Mouse (Mus musculus): ENCODE data around the gene Tmem53. TPM values are rescaled to one million over a fixed set of nuclear protein-coding genes. Genes with fewer than 3 reads are reported as not detected.
"Not testable (repeated sequence)": the region's sequence is repeated elsewhere in the genome, so short reads cannot be mapped to it uniquely, and the experiment has no call there.

The Tmem53 gene
- polyA plus RNA-seq, 1 experiment = 1,059 TPM

- TF ChIP-seq POLR2A (IDR thresholded peaks at IDR 0.05; ENCODE audit: control insufficient read depth, low read depth, low read length) = no peak
- no peak for TF ChIP-seq CTCF (IDR thresholded peaks at IDR 0.05; ENCODE audit: control insufficient read depth, insufficient read depth, insufficient replicate concordance, low read depth, low read length)
- H3K4me1 ChIP-seq (ENCODE audit: control insufficient read depth, insufficient read depth, low read length) = peaks cover 4% of the 10 kb centered on the region
- no peaks in the 10 kb centered on the region for H3K27me3 ChIP-seq (ENCODE audit: control insufficient read depth, insufficient read depth, low read length)
- peak overlapping the region; percentile 94; the same call in 1 of the 2 replicates for H3K4me3 ChIP-seq (ENCODE audit: control insufficient read depth, low read depth, low read length)
- no peaks in the 10 kb centered on the region for H3K36me3 ChIP-seq (ENCODE audit: control insufficient read depth, insufficient read depth, low read length)
- peak overlapping the region; percentile 65 for H3K27ac ChIP-seq (ENCODE audit: control insufficient read depth, insufficient read depth, low read depth, low read length)
These were observed 769 bp upstream of the Tmem53 start for GRCm38 (mm10) chr4:117250982-117251381.

DNA sequence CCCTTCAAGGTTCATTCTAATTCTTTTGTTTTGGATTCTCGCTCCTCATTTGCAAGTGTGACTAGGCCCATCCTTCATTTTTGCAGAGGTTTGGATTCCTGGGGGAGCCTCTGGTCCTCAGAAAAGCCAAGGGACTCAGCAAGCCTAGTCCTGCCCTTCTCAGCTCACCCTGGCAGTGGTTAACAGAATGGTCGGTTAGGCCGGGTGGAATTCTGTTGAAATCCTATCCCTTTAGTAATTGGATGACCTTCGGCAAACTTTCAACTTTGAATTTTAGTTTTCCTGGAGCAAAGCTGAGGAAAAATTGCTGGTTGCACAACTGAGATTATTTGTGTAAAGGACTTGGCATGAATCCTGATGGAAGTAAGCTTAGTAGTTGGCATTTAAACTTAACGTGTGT lies 600 bp downstream of the Tmem53 start:
- peak overlapping the region; percentile 79 for H3K27ac ChIP-seq (ENCODE audit: control insufficient read depth, insufficient read depth, low read depth, low read length)
- TF ChIP-seq POLR2A (IDR thresholded peaks at IDR 0.05; ENCODE audit: control insufficient read depth, low read depth, low read length) (no peak), CTCF (IDR thresholded peaks at IDR 0.05; ENCODE audit: control insufficient read depth, insufficient read depth, insufficient replicate concordance, low read depth, low read length) (no peak)

DNA sequence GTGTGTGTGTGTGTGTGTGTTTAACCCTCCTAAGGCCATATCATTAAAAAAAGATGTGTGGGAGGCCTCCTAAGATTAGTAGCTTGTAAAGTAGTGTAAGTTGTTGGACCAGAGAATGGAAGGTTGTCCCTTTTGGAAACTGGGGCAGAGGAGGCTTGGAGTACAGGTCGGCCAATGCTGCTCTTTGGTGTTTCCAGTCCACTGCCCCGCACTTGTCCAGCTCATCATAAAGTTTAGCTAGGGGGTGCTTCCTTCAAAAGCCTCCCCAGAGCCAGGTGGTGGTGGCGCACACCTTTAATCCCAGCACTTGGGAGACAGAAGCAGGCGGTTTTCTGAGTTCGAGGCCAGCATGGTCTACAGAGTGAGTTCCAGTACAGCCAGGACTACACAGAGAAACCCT lies 1.0 kb downstream of the Tmem53 start:
- H3K36me3 ChIP-seq (ENCODE audit: control insufficient read depth, insufficient read depth, low read length) = no peaks in the 10 kb centered on the region
- H3K4me3 ChIP-seq (ENCODE audit: control insufficient read depth, low read depth, low read length) = peak overlapping the region; percentile 94
- peak overlapping the region; percentile 79; the same call in 1 of the 2 replicates for H3K27ac ChIP-seq (ENCODE audit: control insufficient read depth, insufficient read depth, low read depth, low read length)
- no peak for TF ChIP-seq CTCF (IDR thresholded peaks at IDR 0.05; ENCODE audit: control insufficient read depth, insufficient read depth, insufficient replicate concordance, low read depth, low read length)
- TF ChIP-seq POLR2A (IDR thresholded peaks at IDR 0.05; ENCODE audit: control insufficient read depth, low read depth, low read length) = no peak
- H3K27me3 ChIP-seq (ENCODE audit: control insufficient read depth, insufficient read depth, low read length) = no peaks in the 10 kb centered on the region
- H3K4me1 ChIP-seq (ENCODE audit: control insufficient read depth, insufficient read depth, low read length) = peaks cover 4% of the 10 kb centered on the region

More for the DNA sequence above, 600 bp downstream of the Tmem53 start:
- Histone ChIP-seq H3K36me3 (ENCODE audit: control insufficient read depth, insufficient read depth, low read length) (no peaks in the 10 kb centered on the region), H3K4me1 (ENCODE audit: control insufficient read depth, insufficient read depth, low read length) (peaks cover 4% of the 10 kb centered on the region), H3K4me3 (ENCODE audit: control insufficient read depth, low read depth, low read length) (peak overlapping the region; percentile 94), H3K27me3 (ENCODE audit: control insufficient read depth, insufficient read depth, low read length) (no peaks in the 10 kb centered on the region)

DNA sequence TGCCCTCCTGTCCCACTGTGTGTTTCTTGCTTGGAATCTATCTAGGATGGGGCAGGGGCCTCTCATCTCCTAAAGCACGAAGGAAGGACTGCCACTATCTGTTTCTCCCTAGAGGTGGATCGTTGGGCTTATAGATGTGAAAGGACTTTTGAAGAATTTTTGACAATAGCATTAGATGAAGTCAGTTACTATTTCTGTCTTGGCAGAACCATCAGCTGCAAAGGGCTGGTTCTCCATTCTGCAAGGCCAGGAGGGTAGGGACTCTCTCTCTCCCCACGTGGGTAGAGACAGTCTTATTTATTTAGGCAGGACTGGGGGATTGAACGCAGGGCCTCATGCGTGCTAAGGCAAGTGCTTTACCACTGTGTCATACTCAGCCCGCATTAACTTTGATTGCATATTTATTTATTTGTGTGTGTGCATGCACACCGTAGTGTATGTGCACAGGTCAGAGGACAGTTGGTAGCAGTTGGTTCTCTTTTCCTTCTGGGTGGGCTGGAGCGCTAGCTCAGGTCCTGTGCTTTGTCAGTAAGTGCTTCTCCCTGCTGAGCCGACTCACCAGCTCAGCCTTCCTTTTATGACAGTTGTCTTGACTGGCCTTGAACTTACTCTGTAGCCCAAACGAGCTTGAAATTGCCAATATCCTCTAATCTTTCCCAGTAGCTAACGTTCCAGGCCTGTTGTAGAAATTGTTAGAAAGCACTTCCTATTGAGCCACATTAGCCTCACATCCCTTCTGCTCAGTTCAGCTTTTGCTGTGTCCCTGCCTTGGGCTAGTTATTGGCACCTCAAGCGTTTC lies 1.7 kb downstream of the Tmem53 start:
- H3K36me3 ChIP-seq (ENCODE audit: control insufficient read depth, insufficient read depth, low read length) = no peaks in the 10 kb centered on the region
- peaks cover 4% of the 10 kb centered on the region for H3K4me1 ChIP-seq (ENCODE audit: control insufficient read depth, insufficient read depth, low read length)
- no peak overlapping the region for H3K27ac ChIP-seq (ENCODE audit: control insufficient read depth, insufficient read depth, low read depth, low read length)
- H3K27me3 ChIP-seq (ENCODE audit: control insufficient read depth, insufficient read depth, low read length) = no peaks in the 10 kb centered on the region
- TF ChIP-seq CTCF (IDR thresholded peaks at IDR 0.05; ENCODE audit: control insufficient read depth, insufficient read depth, insufficient replicate concordance, low read depth, low read length) (no peak), POLR2A (IDR thresholded peaks at IDR 0.05; ENCODE audit: control insufficient read depth, low read depth, low read length) (no peak)
- H3K4me3 ChIP-seq (ENCODE audit: control insufficient read depth, low read depth, low read length) = peak overlapping the region; percentile 94

DNA sequence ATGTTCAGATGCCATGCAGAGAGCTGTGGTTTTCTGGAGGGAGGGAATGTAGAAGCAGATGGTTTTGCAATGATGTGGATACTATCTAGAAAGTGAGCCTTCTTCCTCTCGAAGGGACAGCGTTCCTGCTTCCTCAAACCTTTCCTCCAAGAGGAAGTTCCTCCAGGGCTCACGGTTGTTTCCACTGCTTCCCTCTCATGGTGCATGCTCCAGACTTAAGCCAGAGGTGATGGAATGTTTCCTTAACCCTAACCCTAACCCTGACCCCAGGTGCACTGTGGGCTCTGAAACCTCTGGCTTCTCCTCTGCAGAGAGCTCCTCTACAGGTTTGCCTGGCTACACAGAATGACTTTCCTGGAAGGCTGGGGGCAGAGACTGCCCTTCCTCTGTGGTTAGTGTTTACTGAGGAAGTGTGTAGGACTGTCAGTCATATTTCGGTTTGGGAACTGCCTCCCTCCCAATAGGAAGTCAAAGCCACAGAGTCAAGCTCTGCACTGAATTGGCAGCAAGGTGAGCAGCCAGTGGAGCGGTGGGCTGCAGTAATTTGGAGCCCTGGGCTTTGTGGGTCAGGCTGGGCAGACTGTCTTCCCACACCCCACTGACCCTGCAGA lies 2.4 kb downstream of the Tmem53 start:
- TF ChIP-seq POLR2A (IDR thresholded peaks at IDR 0.05; ENCODE audit: control insufficient read depth, low read depth, low read length) (no peak), CTCF (IDR thresholded peaks at IDR 0.05; ENCODE audit: control insufficient read depth, insufficient read depth, insufficient replicate concordance, low read depth, low read length) (no peak)
- Histone ChIP-seq H3K4me3 (ENCODE audit: control insufficient read depth, low read depth, low read length) (peak overlapping the region; percentile 94), H3K27ac (ENCODE audit: control insufficient read depth, insufficient read depth, low read depth, low read length) (no peak overlapping the region), H3K27me3 (ENCODE audit: control insufficient read depth, insufficient read depth, low read length) (no peaks in the 10 kb centered on the region), H3K4me1 (ENCODE audit: control insufficient read depth, insufficient read depth, low read length) (peaks cover 4% of the 10 kb centered on the region), H3K36me3 (ENCODE audit: control insufficient read depth, insufficient read depth, low read length) (no peaks in the 10 kb centered on the region)

DNA sequence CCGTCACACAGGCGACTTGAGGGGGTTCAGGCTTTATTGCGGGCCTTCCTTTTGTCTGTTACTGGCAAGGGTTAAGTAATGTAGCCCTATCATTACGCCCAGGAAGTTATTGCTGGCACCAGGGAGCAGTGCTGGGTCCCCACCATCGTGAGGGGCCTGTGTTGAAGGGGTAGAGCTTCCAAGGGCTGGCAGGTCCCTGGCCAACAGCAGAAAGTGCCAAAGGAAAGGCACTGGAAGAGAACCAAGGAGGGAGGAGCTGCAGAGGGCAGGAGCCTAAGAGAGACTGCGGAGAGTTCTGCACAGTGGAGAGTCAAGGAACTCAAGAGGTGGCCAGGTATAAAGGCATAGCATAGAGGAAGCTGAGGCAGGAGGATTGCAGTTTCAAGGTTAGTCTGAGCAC lies 2.9 kb downstream of the Tmem53 start:
- Histone ChIP-seq H3K4me3 (ENCODE audit: control insufficient read depth, low read depth, low read length) (peak overlapping the region; percentile 94), H3K36me3 (ENCODE audit: control insufficient read depth, insufficient read depth, low read length) (no peaks in the 10 kb centered on the region), H3K4me1 (ENCODE audit: control insufficient read depth, insufficient read depth, low read length) (peaks cover 4% of the 10 kb centered on the region), H3K27me3 (ENCODE audit: control insufficient read depth, insufficient read depth, low read length) (no peaks in the 10 kb centered on the region), H3K27ac (ENCODE audit: control insufficient read depth, insufficient read depth, low read depth, low read length) (no peak overlapping the region)
- no peak for TF ChIP-seq POLR2A (IDR thresholded peaks at IDR 0.05; ENCODE audit: control insufficient read depth, low read depth, low read length)
- TF ChIP-seq CTCF (IDR thresholded peaks at IDR 0.05; ENCODE audit: control insufficient read depth, insufficient read depth, insufficient replicate concordance, low read depth, low read length) = no peak

GRCm38 (mm10) chr4:117259909-117260308 lies 8.2 kb downstream of the Tmem53 start:
- H3K36me3 ChIP-seq (ENCODE audit: control insufficient read depth, insufficient read depth, low read length); H3K4me3 ChIP-seq (ENCODE audit: control insufficient read depth, low read depth, low read length); H3K4me1 ChIP-seq (ENCODE audit: control insufficient read depth, insufficient read depth, low read length); H3K27me3 ChIP-seq (ENCODE audit: control insufficient read depth, insufficient read depth, low read length); H3K27ac ChIP-seq (ENCODE audit: control insufficient read depth, insufficient read depth, low read depth, low read length): not testable (repeated sequence)
